Mouse (Mus musculus) cerebellum, adult 2 months (tissue): ENCODE data around the gene Fam174a. TPM values are rescaled to one million over a fixed set of nuclear protein-coding genes. Genes with fewer than 3 reads are reported as not detected.

Experiments used
- DNase-seq, 2 experiments: peaks; one replicate each; pipeline ENCODE4 v3.0.0; 2021
- H3K27ac ChIP-seq: fragments of 200-500 bp; 2 replicates; pipeline ENCODE4 v1.5.1; 2012; ENCODE audit warnings: low read length, control low read depth, inconsistent platforms; ENCODE audit not compliant: insufficient read depth
- H3K27me3 ChIP-seq: fragments of 200-500 bp; 2 replicates; pipeline ENCODE4 v1.6.1; 2012; ENCODE audit warnings: inconsistent platforms, mild to moderate bottlenecking, low read length, moderate library complexity; ENCODE audit not compliant: control insufficient read depth, insufficient read depth
- H3K4me1 ChIP-seq: fragments of 200-500 bp; 2 replicates; pipeline ENCODE4 v1.6.1; 2011; ENCODE audit warnings: low read length; ENCODE audit not compliant: control insufficient read depth, insufficient read depth
- H3K4me3 ChIP-seq: fragments of 200-500 bp; replicated peaks from 2 replicates; pipeline ENCODE3; 2011; ENCODE audit warnings: mild to moderate bottlenecking, low read depth, low read length, control low read depth; ENCODE audit not compliant: insufficient read depth
- CTCF ChIP-seq: fragments of 200-500 bp; IDR thresholded peaks from 2 replicates; pipeline ENCODE4 v1.5.1; 2011; ENCODE audit warnings: low read depth, mild to moderate bottlenecking, control low read depth, low read length, moderate library complexity, borderline replicate concordance; ENCODE audit not compliant: insufficient read depth
- POLR2A ChIP-seq: fragments of 200-500 bp; IDR thresholded peaks from 2 replicates; pipeline ENCODE4 v1.6.1; 2011; ENCODE audit warnings: low read length, control low read depth, borderline replicate concordance; ENCODE audit not compliant: insufficient read depth
- WGBS: fragments of 180-500 bp; shearing (Covaris S2); methylation state at CpG from one replicate; pipeline ENCODE4 v1.1.7; 2018; 5-methylcytosine and 5-hydroxymethylcytosine counted together
- polyA plus RNA-seq: library from polyadenylated mRNA; depleted of rRNA; stranded (reverse); fragments of >200 nt; gene quantifications from 2 replicates; pipeline ENCODE4 v1.2.3, GENCODE M21; 2012

Fam174a gene
- polyA plus RNA-seq, 1 experiment, result 41.5 TPM

- no peak for DNase-seq
- Histone ChIP-seq H3K27ac (no peak overlapping the region), H3K4me3 (no peak overlapping the region), H3K27me3 (no peaks in the 10 kb centered on the region), H3K4me1 (no peaks in the 10 kb centered on the region)
- WGBS, result 78% methylated on average over 2 of the region's 2 CpGs
- no peak for TF ChIP-seq CTCF
- no peak for TF ChIP-seq POLR2A
Measured at GRCm38 (mm10) chr1:95322219-95322618, 8.8 kb downstream of the Fam174a start.

- WGBS, result 87% methylated on average over 7 of the region's 7 CpGs
- H3K27ac ChIP-seq, result no peak overlapping the region
- no peak overlapping the region for H3K4me3 ChIP-seq
- no peaks in the 10 kb centered on the region for H3K27me3 ChIP-seq
- no peak for DNase-seq
- TF ChIP-seq POLR2A, result no peak
- TF ChIP-seq CTCF, result no peak
- H3K4me1 ChIP-seq, result no peaks in the 10 kb centered on the region
Measured at GRCm38 (mm10) chr1:95323004-95323403, 9.6 kb downstream of the Fam174a start.

GRCm38 (mm10) chr1:95326856-95327255, 13.4 kb downstream of the Fam174a start:
- Histone ChIP-seq H3K4me3 (no peak overlapping the region), H3K4me1 (no peaks in the 10 kb centered on the region), H3K27me3 (no peaks in the 10 kb centered on the region), H3K27ac (no peak overlapping the region)
- no peak for DNase-seq
- TF ChIP-seq POLR2A (no peak), CTCF (no peak)

- no peak for DNase-seq
- H3K4me1 ChIP-seq, result no peaks in the 10 kb centered on the region
- no peaks in the 10 kb centered on the region for H3K27me3 ChIP-seq
- no peak overlapping the region for H3K4me3 ChIP-seq
- H3K27ac ChIP-seq, result no peak overlapping the region
- no peak for TF ChIP-seq POLR2A
Measured at GRCm38 (mm10) chr1:95339618-95340017, 26.2 kb downstream of the Fam174a start.

- H3K27ac ChIP-seq, result no peak overlapping the region
- no peaks in the 10 kb centered on the region for H3K4me1 ChIP-seq
- H3K27me3 ChIP-seq, result no peaks in the 10 kb centered on the region
- H3K4me3 ChIP-seq, result no peak overlapping the region
- DNase-seq, result no peak
- no peak for TF ChIP-seq CTCF
- TF ChIP-seq POLR2A, result no peak
Measured at GRCm38 (mm10) chr1:95342242-95342641, 28.8 kb downstream of the Fam174a start.

- Histone ChIP-seq H3K27ac (no peak overlapping the region), H3K27me3 (no peaks in the 10 kb centered on the region), H3K4me1 (no peaks in the 10 kb centered on the region), H3K4me3 (no peak overlapping the region)
- TF ChIP-seq CTCF (no peak), POLR2A (no peak)
- WGBS, result 42% methylated on average over 5 of the region's 5 CpGs
- DNase-seq, result no peak
Measured at GRCm38 (mm10) chr1:95343585-95344485, 30.4 kb downstream of the Fam174a start.

GRCm38 (mm10) chr1:95354146-95354545, 40.7 kb downstream of the Fam174a start:
- WGBS, result 30% methylated on average over 1 of the region's 1 CpGs
- no peak for DNase-seq
- H3K4me1 ChIP-seq, result no peaks in the 10 kb centered on the region
- H3K27me3 ChIP-seq, result no peaks in the 10 kb centered on the region
- H3K4me3 ChIP-seq, result no peak overlapping the region
- TF ChIP-seq POLR2A (no peak), CTCF (no peak)
- no peak overlapping the region for H3K27ac ChIP-seq

- H3K4me3 ChIP-seq, result no peak overlapping the region
- H3K27ac ChIP-seq, result no peak overlapping the region
- TF ChIP-seq POLR2A (no peak), CTCF (no peak)
- 23% methylated on average over 4 of the region's 4 CpGs for WGBS
- H3K27me3 ChIP-seq, result no peaks in the 10 kb centered on the region
- no peak for DNase-seq
- no peaks in the 10 kb centered on the region for H3K4me1 ChIP-seq
Measured at GRCm38 (mm10) chr1:95356904-95357303, 43.5 kb downstream of the Fam174a start.
